19 mouse cellular contexts compared by ENCODE assay signal in the genomic region with DNA sequence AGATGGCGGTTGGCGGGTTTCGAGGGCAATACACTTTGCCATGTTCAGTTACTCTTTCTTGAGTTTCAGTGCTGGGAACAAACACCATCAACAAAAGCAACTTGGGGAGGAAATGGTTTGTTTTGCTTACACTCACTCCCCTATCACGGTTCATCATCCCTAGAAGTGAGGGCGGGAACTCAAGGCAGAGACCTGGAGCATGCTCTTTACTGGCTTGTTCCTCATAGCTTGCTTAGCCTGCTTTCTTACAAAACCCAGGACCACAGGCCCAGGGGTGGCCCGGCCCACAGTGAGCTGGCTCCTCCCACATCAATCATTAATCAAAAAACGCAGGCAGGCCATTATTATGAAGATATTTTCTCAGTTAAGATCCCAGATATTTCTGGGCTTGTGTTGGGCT.
A peak's percentile ranks its signal among the peaks of the same experiment; 100 is the strongest.
DNase-seq lines count a peak whose midpoint lies in the region; ATAC-seq and TF ChIP-seq lines count a peak whose summit lies in the region.
"Had no signal": no experiment of that assay in that cellular context is flagged by ENCODE, and none has a peak within 500 bp of the region (broad histone marks: within the 10 kb centered on the region; RNA-seq: fewer than 3 reads in every experiment).

No protein-coding gene starts in this region.

- no peak overlapping the region for H3K4me3 ChIP-seq in kidney, embryonic 14.5 days (ENCODE audit: low read length)
- no peak overlapping the region for H3K4me3 ChIP-seq in embryonic facial prominence, embryonic 15.5 days (replicated peaks)
- H3K4me3 ChIP-seq in kidney, postnatal 0 days (replicated peaks; ENCODE audit: low read depth, low read length): no peak overlapping the region
- no peak overlapping the region for H3K4me3 ChIP-seq in stomach, embryonic 16.5 days (replicated peaks; ENCODE audit: low read length)
- no peak overlapping the region for H3K4me3 ChIP-seq in hindbrain, embryonic 14.5 days (replicated peaks; ENCODE audit: low read length)
- no peak overlapping the region for H3K4me3 ChIP-seq in midbrain, embryonic 11.5 days (ENCODE audit: low read depth, low read length)
- H3K4me3 ChIP-seq: forebrain, embryonic 12.5 days; heart, embryonic 13.5 days; hindbrain, embryonic 13.5 days; intestine, embryonic 15.5 days; liver, embryonic 13.5 days; megakaryocyte, embryonic 14.5 days had no signal

- peak overlapping the region; percentile 78 for H3K27ac ChIP-seq in kidney, embryonic 14.5 days (ENCODE audit: low read depth, low read length)
- H3K27ac ChIP-seq in embryonic facial prominence, embryonic 15.5 days (replicated peaks): peak overlapping the region; percentile 25; the same call in 1 of the 2 replicates
- H3K27ac ChIP-seq in kidney, postnatal 0 days: peak overlapping the region; percentile 66
- peak overlapping the region; percentile 38; the same call in 1 of the 2 replicates for H3K27ac ChIP-seq in stomach, embryonic 16.5 days (ENCODE audit: low read length)
- no peak overlapping the region for H3K27ac ChIP-seq in hindbrain, embryonic 14.5 days
- H3K27ac ChIP-seq in midbrain, embryonic 11.5 days (ENCODE audit: low read depth, low read length): no peak overlapping the region
- H3K27ac ChIP-seq: forebrain, embryonic 12.5 days; heart, embryonic 13.5 days; hindbrain, embryonic 13.5 days; intestine, embryonic 15.5 days; liver, embryonic 13.5 days had no signal

- no peaks in the 10 kb centered on the region for H3K9me3 ChIP-seq in kidney, embryonic 14.5 days (ENCODE audit: control insufficient read depth, low read length)
- H3K9me3 ChIP-seq in embryonic facial prominence, embryonic 15.5 days (replicated peaks): no peaks in the 10 kb centered on the region
- H3K9me3 ChIP-seq in kidney, postnatal 0 days (replicated peaks; ENCODE audit: low read length): no peaks in the 10 kb centered on the region
- H3K9me3 ChIP-seq in stomach, embryonic 16.5 days (replicated peaks; ENCODE audit: control insufficient read depth, low read length): no peaks in the 10 kb centered on the region
- H3K9me3 ChIP-seq in hindbrain, embryonic 14.5 days (ENCODE audit: control insufficient read depth, low read length): no peaks in the 10 kb centered on the region
- H3K9me3 ChIP-seq in midbrain, embryonic 11.5 days (ENCODE audit: control insufficient read depth, low read length): no peaks in the 10 kb centered on the region
- H3K9me3 ChIP-seq: forebrain, embryonic 12.5 days; heart, embryonic 13.5 days; hindbrain, embryonic 13.5 days; intestine, embryonic 15.5 days; liver, embryonic 13.5 days; megakaryocyte, embryonic 14.5 days had no signal

- no peak overlapping the region for H3K9ac ChIP-seq in kidney, embryonic 14.5 days (ENCODE audit: low read depth, low read length)
- no peak overlapping the region for H3K9ac ChIP-seq in embryonic facial prominence, embryonic 15.5 days
- H3K9ac ChIP-seq in kidney, postnatal 0 days (ENCODE audit: low read depth, low read length): no peak overlapping the region
- no peak overlapping the region for H3K9ac ChIP-seq in stomach, embryonic 16.5 days (ENCODE audit: low read length)
- no peak overlapping the region for H3K9ac ChIP-seq in hindbrain, embryonic 14.5 days
- no peak overlapping the region for H3K9ac ChIP-seq in midbrain, embryonic 11.5 days (ENCODE audit: low read length)
- H3K9ac ChIP-seq: forebrain, embryonic 12.5 days; heart, embryonic 13.5 days; hindbrain, embryonic 13.5 days; intestine, embryonic 15.5 days; liver, embryonic 13.5 days had no signal

- H3K27me3 ChIP-seq in kidney, embryonic 14.5 days (ENCODE audit: control insufficient read depth, insufficient read depth, low read length): no peaks in the 10 kb centered on the region
- H3K27me3 ChIP-seq in embryonic facial prominence, embryonic 15.5 days: no peaks in the 10 kb centered on the region
- no peaks in the 10 kb centered on the region for H3K27me3 ChIP-seq in kidney, postnatal 0 days (ENCODE audit: insufficient read depth, low read length)
- no peaks in the 10 kb centered on the region for H3K27me3 ChIP-seq in stomach, embryonic 16.5 days (ENCODE audit: control insufficient read depth, insufficient read depth, low read length)
- H3K27me3 ChIP-seq in hindbrain, embryonic 14.5 days (ENCODE audit: control insufficient read depth, insufficient read depth, low read length): no peaks in the 10 kb centered on the region
- H3K27me3 ChIP-seq in midbrain, embryonic 11.5 days (ENCODE audit: control insufficient read depth, insufficient read depth, low read length): no peaks in the 10 kb centered on the region
- H3K27me3 ChIP-seq: forebrain, embryonic 12.5 days; heart, embryonic 13.5 days; hindbrain, embryonic 13.5 days; intestine, embryonic 15.5 days; liver, embryonic 13.5 days had no signal

- no peaks in the 10 kb centered on the region for H3K36me3 ChIP-seq in kidney, embryonic 14.5 days (ENCODE audit: control insufficient read depth, insufficient read depth, low read length)
- H3K36me3 ChIP-seq in embryonic facial prominence, embryonic 15.5 days: no peaks in the 10 kb centered on the region
- no peaks in the 10 kb centered on the region for H3K36me3 ChIP-seq in kidney, postnatal 0 days (ENCODE audit: insufficient read depth, low read length)
- no peaks in the 10 kb centered on the region for H3K36me3 ChIP-seq in stomach, embryonic 16.5 days (ENCODE audit: control insufficient read depth, insufficient read depth, low read length)
- no peaks in the 10 kb centered on the region for H3K36me3 ChIP-seq in hindbrain, embryonic 14.5 days (replicated peaks; ENCODE audit: control insufficient read depth, insufficient read depth)
- H3K36me3 ChIP-seq in midbrain, embryonic 11.5 days (ENCODE audit: control insufficient read depth, insufficient read depth, low read length): no peaks in the 10 kb centered on the region
- H3K36me3 ChIP-seq: forebrain, embryonic 12.5 days; heart, embryonic 13.5 days; hindbrain, embryonic 13.5 days; intestine, embryonic 15.5 days; liver, embryonic 13.5 days had no signal

- 40% methylated on average over 7 of the region's 7 CpGs for WGBS in kidney, embryonic 14.5 days
- WGBS in embryonic facial prominence, embryonic 15.5 days: 80% methylated on average over 7 of the region's 7 CpGs
- 27% methylated on average over 7 of the region's 7 CpGs for WGBS in kidney, postnatal 0 days
- 77% methylated on average over 7 of the region's 7 CpGs for WGBS in stomach, embryonic 16.5 days
- 85% methylated on average over 7 of the region's 7 CpGs for WGBS in hindbrain, embryonic 14.5 days
- WGBS in midbrain, embryonic 11.5 days: 87% methylated on average over 7 of the region's 7 CpGs

- H3K4me1 ChIP-seq in kidney, embryonic 14.5 days (ENCODE audit: control insufficient read depth, insufficient read depth, low read length): peaks cover 10% of the 10 kb centered on the region
- H3K4me1 ChIP-seq in embryonic facial prominence, embryonic 15.5 days: peaks cover 11% of the 10 kb centered on the region
- no peaks in the 10 kb centered on the region for H3K4me1 ChIP-seq in kidney, postnatal 0 days (replicated peaks; ENCODE audit: insufficient read depth, low read length)
- H3K4me1 ChIP-seq in stomach, embryonic 16.5 days (ENCODE audit: control insufficient read depth, insufficient read depth, low read length): peaks cover 5% of the 10 kb centered on the region; the same call in 1 of the 2 replicates
- H3K4me1 ChIP-seq in hindbrain, embryonic 14.5 days (replicated peaks; ENCODE audit: control insufficient read depth, insufficient read depth, low read length): no peaks in the 10 kb centered on the region
- no peaks in the 10 kb centered on the region for H3K4me1 ChIP-seq in midbrain, embryonic 11.5 days (ENCODE audit: control insufficient read depth, insufficient read depth, low read length)
- H3K4me1 ChIP-seq: forebrain, embryonic 12.5 days; heart, embryonic 13.5 days; hindbrain, embryonic 13.5 days; liver, embryonic 13.5 days; megakaryocyte, embryonic 14.5 days had no signal

- H3K4me2 ChIP-seq in kidney, embryonic 14.5 days (replicated peaks; ENCODE audit: low read depth, low read length): peak overlapping the region; percentile 5; the same call in 1 of the 2 replicates
- no peak overlapping the region for H3K4me2 ChIP-seq in embryonic facial prominence, embryonic 15.5 days (replicated peaks)
- H3K4me2 ChIP-seq in kidney, postnatal 0 days (ENCODE audit: low read length): peak overlapping the region; percentile 30; the same call in 1 of the 2 replicates
- no peak overlapping the region for H3K4me2 ChIP-seq in stomach, embryonic 16.5 days (ENCODE audit: low read depth, low read length)
- no peak overlapping the region for H3K4me2 ChIP-seq in hindbrain, embryonic 14.5 days (replicated peaks)
- H3K4me2 ChIP-seq in midbrain, embryonic 11.5 days: no peak overlapping the region
- H3K4me2 ChIP-seq: forebrain, embryonic 12.5 days; heart, embryonic 13.5 days; hindbrain, embryonic 13.5 days; intestine, embryonic 15.5 days; liver, embryonic 13.5 days had no signal

- no peak for TF ChIP-seq CTCF in kidney, postnatal 0 days (IDR thresholded peaks at IDR 0.05; ENCODE audit: low read depth)

- DNase-seq in kidney, postnatal 14 days: no peak
- peak; percentile 64 for DNase-seq in kidney, postnatal 0 days (ENCODE audit: low spot score)
- DNase-seq in hindbrain, embryonic 14.5 days (ENCODE audit: low spot score): no peak
- no peak for DNase-seq in midbrain, embryonic 11.5 days (ENCODE audit: low spot score, missing footprints)
- DNase-seq: cerebellum, adult 9-11 months; left cerebral cortex, postnatal 4 days; liver, embryonic 13.5 days; lung, postnatal 10 days; right cerebral cortex, postnatal 25 days had no signal

- ATAC-seq in kidney, embryonic 14.5 days (ENCODE audit: low FRiP score, low TSS enrichment): peak; percentile 76; the same call in 1 of the 2 replicates
- ATAC-seq in embryonic facial prominence, embryonic 15.5 days (ENCODE audit: insufficient number of reproducible peaks, low FRiP score, low TSS enrichment, low read depth): no peak
- ATAC-seq in kidney, postnatal 0 days (replicated peaks; ENCODE audit: low FRiP score, low read depth): peak; percentile 79
- ATAC-seq in stomach, embryonic 16.5 days (ENCODE audit: insufficient read depth, low FRiP score): no peak
- no peak for ATAC-seq in hindbrain, embryonic 14.5 days (ENCODE audit: low FRiP score)
- no peak for ATAC-seq in midbrain, embryonic 11.5 days (ENCODE audit: low FRiP score)
- ATAC-seq: activated CD4-positive, CD25-positive, alpha-beta regulatory T cell, adult 4 months; intestine, embryonic 15.5 days; Patski had no signal

Comparison
In these comparisons a context has a peak if more than half of its experiments do, and no peak if none do; other contexts are left out.
1. ATAC-seq: peak in kidney, embryonic 14.5 days (single experiment) and kidney, postnatal 0 days (single experiment); none in embryonic facial prominence, embryonic 15.5 days (single experiment), stomach, embryonic 16.5 days (single experiment), hindbrain, embryonic 14.5 days (single experiment) and midbrain, embryonic 11.5 days (single experiment).
2. H3K27ac ChIP-seq: peak in kidney, embryonic 14.5 days (single experiment), embryonic facial prominence, embryonic 15.5 days (single experiment), kidney, postnatal 0 days (single experiment) and stomach, embryonic 16.5 days (single experiment); none in hindbrain, embryonic 14.5 days (single experiment) and midbrain, embryonic 11.5 days (single experiment).
3. H3K4me2 ChIP-seq: peak in kidney, embryonic 14.5 days (single experiment) and kidney, postnatal 0 days (single experiment); none in embryonic facial prominence, embryonic 15.5 days (single experiment), stomach, embryonic 16.5 days (single experiment), hindbrain, embryonic 14.5 days (single experiment) and midbrain, embryonic 11.5 days (single experiment).